Mouse (Mus musculus): ENCODE data around the gene Hoxa6. TPM values are rescaled to one million over a fixed set of nuclear protein-coding genes. Genes with fewer than 3 reads are reported as not detected.

Gene Hoxa6
- polyA plus RNA-seq, 1 experiment: 1.7 TPM

- no peak for DNase-seq
- peak within 1 kb of the TSS; percentile 99 for H3K4me3 ChIP-seq (replicated peaks; ENCODE audit: extremely low read depth, low read depth, low read length)
- peaks cover 7% of the 10 kb centered on the region for H3K4me1 ChIP-seq (ENCODE audit: control insufficient read depth, insufficient read depth, low read length)
- 0 out of 2 replicates have a peak, but pooled peaks have one; percentile 7 for TF ChIP-seq POLR2A (IDR thresholded peaks at IDR 0.05; ENCODE audit: borderline replicate concordance, extremely low read depth, low read depth, low read length)
- TF ChIP-seq CTCF (IDR thresholded peaks at IDR 0.05; ENCODE audit: insufficient read depth, low read length): no peak
- WGBS: 1% methylated on average over 85 of the region's 102 CpGs
These were observed 17.4 kb downstream of the Hoxa6 start, which contains the start of gene Hoxa4 for GRCm38 (mm10) chr6:52190906-52191810. TSS of gene Hoxa4 (minus strand) at chr6:52191753.

GRCm38 (mm10) chr6:52190410-52190809, 18.1 kb downstream of the Hoxa6 start:
- Histone ChIP-seq H3K4me3 (replicated peaks; ENCODE audit: extremely low read depth, low read depth, low read length) (peak overlapping the region; percentile 43), H3K4me1 (ENCODE audit: control insufficient read depth, insufficient read depth, low read length) (peaks cover 7% of the 10 kb centered on the region)
- 14% methylated on average over 23 of the region's 23 CpGs for WGBS
- TF ChIP-seq POLR2A (IDR thresholded peaks at IDR 0.05; ENCODE audit: borderline replicate concordance, extremely low read depth, low read depth, low read length) (0 out of 2 replicates have a peak, but pooled peaks have one; percentile 1), CTCF (IDR thresholded peaks at IDR 0.05; ENCODE audit: insufficient read depth, low read length) (no peak)
- DNase-seq: peak; percentile 45

DNA sequence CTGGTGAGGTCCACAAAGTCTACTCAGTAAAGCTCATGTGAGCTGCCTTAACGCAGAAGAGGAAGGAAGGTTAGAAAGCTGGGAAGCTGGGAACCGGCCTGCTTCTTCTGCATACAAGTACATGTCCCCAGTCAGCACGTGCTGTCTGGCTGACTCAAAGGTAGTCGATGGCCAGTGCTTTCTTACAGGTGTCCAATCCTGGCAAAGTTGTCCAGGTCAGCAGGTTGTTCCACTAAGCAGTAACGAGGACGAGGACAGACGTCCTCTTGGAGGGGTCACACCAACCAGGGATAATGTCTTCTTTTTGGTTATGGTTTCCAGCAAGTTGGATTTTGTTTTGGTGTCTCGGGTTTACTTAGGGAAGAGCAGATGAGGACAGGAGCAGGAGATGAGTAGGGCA, 18.6 kb downstream of the Hoxa6 start:
- no peak for DNase-seq
- H3K4me1 ChIP-seq (ENCODE audit: control insufficient read depth, insufficient read depth, low read length): peaks cover 7% of the 10 kb centered on the region
- no peak overlapping the region for H3K4me3 ChIP-seq (replicated peaks; ENCODE audit: extremely low read depth, low read depth, low read length)
- 34% methylated on average over 8 of the region's 8 CpGs for WGBS
- TF ChIP-seq POLR2A (IDR thresholded peaks at IDR 0.05; ENCODE audit: borderline replicate concordance, extremely low read depth, low read depth, low read length) (no peak), CTCF (IDR thresholded peaks at IDR 0.05; ENCODE audit: insufficient read depth, low read length) (no peak)

DNA sequence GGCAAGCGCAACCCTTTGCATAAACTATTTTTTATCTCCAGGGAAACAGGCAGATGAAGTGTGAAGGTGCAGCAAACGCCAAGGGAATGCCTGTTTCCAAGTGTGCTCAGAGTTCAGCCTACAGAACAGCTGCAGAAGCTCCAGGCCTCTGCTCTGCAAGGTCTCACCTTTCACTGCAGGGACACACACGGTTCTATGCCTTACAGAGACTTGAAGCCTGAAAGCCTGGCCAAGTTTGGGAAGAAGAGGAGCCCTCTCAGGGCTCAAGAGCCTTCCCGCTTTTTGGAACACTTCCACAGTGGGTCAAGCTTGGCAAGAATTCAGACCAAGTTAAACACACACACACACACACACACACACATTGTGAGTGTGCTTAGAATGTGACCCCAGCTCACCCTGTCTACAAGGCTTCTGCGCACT, 19.3 kb downstream of the Hoxa6 start:
- Histone ChIP-seq H3K4me1 (ENCODE audit: control insufficient read depth, insufficient read depth, low read length) (peaks cover 7% of the 10 kb centered on the region), H3K4me3 (replicated peaks; ENCODE audit: extremely low read depth, low read depth, low read length) (no peak overlapping the region)
- 23% methylated on average over 5 of the region's 5 CpGs for WGBS
- no peak for TF ChIP-seq CTCF (IDR thresholded peaks at IDR 0.05; ENCODE audit: insufficient read depth, low read length)
- TF ChIP-seq POLR2A (IDR thresholded peaks at IDR 0.05; ENCODE audit: borderline replicate concordance, extremely low read depth, low read depth, low read length): no peak
- DNase-seq: no peak

- no peak for DNase-seq
- H3K4me1 ChIP-seq (ENCODE audit: control insufficient read depth, insufficient read depth, low read length): peaks cover 4% of the 10 kb centered on the region
- TF ChIP-seq CTCF (IDR thresholded peaks at IDR 0.05; ENCODE audit: insufficient read depth, low read length): no peak
- no peak for TF ChIP-seq POLR2A (IDR thresholded peaks at IDR 0.05; ENCODE audit: borderline replicate concordance, extremely low read depth, low read depth, low read length)
- 75% methylated on average over 1 of the region's 1 CpGs for WGBS
- no peak overlapping the region for H3K4me3 ChIP-seq (replicated peaks; ENCODE audit: extremely low read depth, low read depth, low read length)
These were observed 22.0 kb downstream of the Hoxa6 start for GRCm38 (mm10) chr6:52186500-52186899.

GRCm38 (mm10) chr6:52185834-52186233, 22.7 kb downstream of the Hoxa6 start:
- peaks cover 4% of the 10 kb centered on the region for H3K4me1 ChIP-seq (ENCODE audit: control insufficient read depth, insufficient read depth, low read length)
- 56% methylated on average over 3 of the region's 3 CpGs for WGBS
- no peak for DNase-seq
- TF ChIP-seq POLR2A (IDR thresholded peaks at IDR 0.05; ENCODE audit: borderline replicate concordance, extremely low read depth, low read depth, low read length) (no peak), CTCF (IDR thresholded peaks at IDR 0.05; ENCODE audit: insufficient read depth, low read length) (no peak)
- H3K4me3 ChIP-seq (replicated peaks; ENCODE audit: extremely low read depth, low read depth, low read length): no peak overlapping the region

- 11% methylated on average over 19 of the region's 19 CpGs for WGBS
- peak overlapping the region; percentile 37 for H3K4me3 ChIP-seq (replicated peaks; ENCODE audit: extremely low read depth, low read depth, low read length)
These were observed 23.3 kb downstream of the Hoxa6 start for GRCm38 (mm10) chr6:52185222-52185621.

DNA sequence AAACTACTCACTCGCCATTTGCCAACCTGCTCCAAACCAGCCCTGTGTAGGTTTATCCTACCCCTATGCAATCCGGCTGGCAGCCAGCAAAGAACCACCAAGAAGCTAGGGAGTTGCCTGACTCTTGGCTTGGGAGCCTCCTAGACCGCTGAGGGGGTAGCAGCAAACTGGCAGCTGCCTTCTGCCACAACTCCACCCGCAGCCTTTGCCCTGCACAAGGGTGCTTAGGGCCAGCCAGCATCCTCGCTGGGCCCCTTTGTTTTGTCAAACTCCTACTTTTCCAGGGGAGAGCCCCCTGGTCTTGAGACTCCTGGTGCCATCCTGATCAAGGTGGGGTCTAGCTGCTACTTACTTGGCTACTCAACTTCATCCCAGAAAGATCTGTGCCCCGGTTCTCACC, 23.9 kb downstream of the Hoxa6 start:
- no peak for DNase-seq
- 41% methylated on average over 6 of the region's 6 CpGs for WGBS

More at GRCm38 (mm10) chr6:52185222-52185621, 23.3 kb downstream of the Hoxa6 start:
- peaks cover 4% of the 10 kb centered on the region for H3K4me1 ChIP-seq (ENCODE audit: control insufficient read depth, insufficient read depth, low read length)
- peak; percentile 5 for DNase-seq
- TF ChIP-seq POLR2A (IDR thresholded peaks at IDR 0.05; ENCODE audit: borderline replicate concordance, extremely low read depth, low read depth, low read length) (no peak), CTCF (IDR thresholded peaks at IDR 0.05; ENCODE audit: insufficient read depth, low read length) (no peak)

GRCm38 (mm10) chr6:52183311-52184080, 25.0 kb downstream of the Hoxa6 start:
- Histone ChIP-seq H3K4me1 (ENCODE audit: control insufficient read depth, insufficient read depth, low read length) (no peaks in the 10 kb centered on the region), H3K4me3 (replicated peaks; ENCODE audit: extremely low read depth, low read depth, low read length) (no peak overlapping the region)
- WGBS: 51% methylated on average over 10 of the region's 10 CpGs
- DNase-seq: no peak
- no peak for TF ChIP-seq POLR2A (IDR thresholded peaks at IDR 0.05; ENCODE audit: borderline replicate concordance, extremely low read depth, low read depth, low read length)
- no peak for TF ChIP-seq CTCF (IDR thresholded peaks at IDR 0.05; ENCODE audit: insufficient read depth, low read length)

More for the DNA sequence above, 23.9 kb downstream of the Hoxa6 start:
- no peak for TF ChIP-seq CTCF (IDR thresholded peaks at IDR 0.05; ENCODE audit: insufficient read depth, low read length)
- no peak for TF ChIP-seq POLR2A (IDR thresholded peaks at IDR 0.05; ENCODE audit: borderline replicate concordance, extremely low read depth, low read depth, low read length)
- no peak overlapping the region for H3K4me3 ChIP-seq (replicated peaks; ENCODE audit: extremely low read depth, low read depth, low read length)
- no peaks in the 10 kb centered on the region for H3K4me1 ChIP-seq (ENCODE audit: control insufficient read depth, insufficient read depth, low read length)

Measured in lung, adult 2 months (tissue).